Mouse (Mus musculus): ENCODE data around the gene Ccr4.

Ccr4 gene

DNA sequence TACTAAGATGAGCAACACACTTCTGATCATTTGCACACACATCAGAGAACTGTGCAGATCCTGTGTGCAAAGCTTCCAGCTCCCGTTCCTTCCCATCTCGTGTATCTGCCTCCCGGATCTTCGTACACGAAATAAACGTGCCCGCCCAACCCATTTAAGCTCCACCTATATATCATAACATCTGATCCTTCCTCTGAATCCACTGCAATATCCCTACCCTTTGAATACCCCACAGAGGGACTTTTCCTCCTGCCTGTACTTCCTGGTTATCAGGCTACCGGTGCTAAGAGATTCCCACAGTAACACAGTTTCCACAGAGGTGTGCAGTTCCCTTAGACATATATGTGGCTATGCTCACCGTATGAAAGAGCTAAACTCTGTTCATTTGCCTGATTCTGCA lies at the start of gene Ccr4:
Ccr4 (minus strand) TSS at position 101 of the 400 bp plus-strand sequence.
- DNase-seq, result no peak

DNA sequence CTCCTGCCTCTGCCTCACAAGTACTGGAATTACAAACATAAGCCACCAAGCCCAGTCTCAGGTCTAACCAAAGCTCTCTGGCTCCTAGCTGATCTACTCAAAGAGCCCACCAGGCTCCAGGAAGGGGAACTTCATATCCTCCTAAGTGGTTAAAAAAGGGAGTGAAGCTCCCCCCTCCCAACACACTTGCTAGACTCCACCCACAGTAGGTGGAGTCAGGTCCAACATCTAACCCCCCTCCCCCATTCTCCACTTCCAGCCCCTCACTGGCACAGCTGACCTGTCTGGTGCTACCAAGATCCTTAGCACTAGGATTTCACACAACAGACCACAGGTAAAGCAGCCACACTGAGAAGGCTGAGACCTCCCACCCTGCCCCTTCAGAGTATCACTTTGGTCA lies 49.1 kb upstream of the Ccr4 start:
- DNase-seq, result no peak

DNA sequence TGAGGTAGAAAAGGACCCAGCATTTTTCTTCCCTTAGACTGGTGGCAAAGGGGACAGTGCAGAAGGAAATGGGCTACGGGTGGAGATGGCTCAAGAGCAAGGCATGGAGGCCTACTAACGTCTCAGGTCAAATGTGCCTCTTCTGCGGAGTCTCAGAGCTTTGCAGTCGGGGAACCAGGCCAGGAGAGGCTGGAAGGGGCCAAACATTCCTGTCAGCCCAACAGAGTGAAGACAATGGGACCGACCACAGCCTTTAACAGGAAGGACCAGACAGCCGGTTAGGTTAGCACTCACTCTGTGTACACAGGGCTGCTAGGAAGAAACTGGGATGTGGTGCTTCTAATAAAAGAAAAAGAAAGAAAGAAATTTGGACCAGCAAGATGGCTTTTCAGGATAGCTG lies 45.3 kb upstream of the Ccr4 start:
- DNase-seq, result no peak

DNA sequence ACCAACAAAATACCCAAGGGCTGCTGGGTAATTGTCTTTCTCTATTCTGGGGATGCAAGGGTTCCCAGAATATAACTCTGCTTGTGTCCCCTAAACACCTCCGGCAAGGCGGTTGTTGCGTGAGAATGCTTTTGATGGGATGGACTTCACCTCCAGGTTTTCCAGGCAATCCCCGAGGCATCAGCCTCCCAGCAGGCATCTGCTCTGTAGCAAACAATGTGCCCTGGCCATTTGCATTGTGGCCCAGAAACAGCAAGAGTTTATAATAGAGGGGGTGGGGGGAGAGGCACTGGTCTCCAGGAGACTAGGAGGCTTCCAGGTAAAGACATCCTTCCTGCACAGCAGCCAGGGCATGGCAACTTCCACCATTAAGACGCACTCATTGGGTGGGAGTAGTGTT lies 44.4 kb upstream of the Ccr4 start:
- DNase-seq, result no peak

DNA sequence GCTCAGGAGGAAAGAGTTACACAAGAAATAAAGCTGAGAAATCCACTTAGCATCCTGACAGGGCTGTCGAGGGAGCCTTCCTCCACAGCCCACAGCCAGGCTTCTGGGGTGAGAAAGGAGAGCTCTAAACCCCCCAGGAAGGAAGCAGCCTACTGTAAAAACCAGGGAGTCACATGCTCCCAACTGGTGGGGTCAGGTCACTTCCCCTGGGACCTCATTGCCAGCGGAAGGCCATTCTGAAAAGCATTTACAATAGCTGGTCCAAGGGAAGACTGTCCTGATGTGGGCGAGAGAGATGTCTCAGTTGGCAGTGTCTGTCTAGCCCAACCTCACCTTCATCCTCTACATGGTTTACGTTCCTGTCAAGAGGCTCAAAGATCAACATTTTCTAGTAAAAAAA lies 43.8 kb upstream of the Ccr4 start:
- no peak for DNase-seq

DNA sequence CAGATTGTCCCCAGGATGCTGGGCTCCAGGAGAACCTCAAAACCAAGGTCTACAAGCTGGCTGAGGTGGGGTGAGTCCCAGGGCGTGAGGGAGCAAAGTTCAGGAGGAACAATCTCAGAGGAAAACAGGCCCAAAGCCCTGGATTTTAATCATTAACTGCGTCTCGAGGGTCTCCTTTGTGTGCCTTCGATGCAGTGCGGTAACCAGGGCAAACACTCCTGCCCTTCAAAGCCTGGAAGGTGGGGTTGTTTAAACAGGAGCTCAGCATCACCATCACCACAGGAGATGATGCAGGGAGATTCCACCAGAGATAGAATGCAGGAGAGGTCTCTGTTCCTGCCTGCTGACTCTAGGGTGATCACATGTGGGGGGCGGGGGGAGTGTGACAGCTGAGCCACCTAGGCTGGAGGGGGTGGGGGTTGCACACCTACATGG lies 42.9 kb upstream of the Ccr4 start:
- DNase-seq, result no peak

DNA sequence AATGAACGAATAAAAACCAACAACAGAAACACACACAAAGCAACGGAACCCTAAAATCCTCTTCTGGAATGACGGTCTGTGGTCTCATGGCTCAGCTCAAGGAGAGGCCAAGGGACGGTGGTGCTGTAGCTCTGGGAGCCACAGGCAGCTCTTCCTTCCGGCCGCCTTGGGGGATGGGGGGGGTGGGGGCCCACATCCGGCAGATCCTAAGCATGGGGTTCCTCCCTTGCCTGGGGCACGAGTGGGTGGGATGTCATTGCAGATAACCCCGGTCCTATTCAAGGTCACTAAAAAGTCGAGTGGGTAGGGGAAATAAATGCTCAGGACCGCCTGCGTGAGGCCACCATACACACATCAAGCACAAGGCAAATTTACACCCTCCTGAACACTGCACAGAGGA lies 42.0 kb upstream of the Ccr4 start:
- DNase-seq, result peak; percentile 47

DNA sequence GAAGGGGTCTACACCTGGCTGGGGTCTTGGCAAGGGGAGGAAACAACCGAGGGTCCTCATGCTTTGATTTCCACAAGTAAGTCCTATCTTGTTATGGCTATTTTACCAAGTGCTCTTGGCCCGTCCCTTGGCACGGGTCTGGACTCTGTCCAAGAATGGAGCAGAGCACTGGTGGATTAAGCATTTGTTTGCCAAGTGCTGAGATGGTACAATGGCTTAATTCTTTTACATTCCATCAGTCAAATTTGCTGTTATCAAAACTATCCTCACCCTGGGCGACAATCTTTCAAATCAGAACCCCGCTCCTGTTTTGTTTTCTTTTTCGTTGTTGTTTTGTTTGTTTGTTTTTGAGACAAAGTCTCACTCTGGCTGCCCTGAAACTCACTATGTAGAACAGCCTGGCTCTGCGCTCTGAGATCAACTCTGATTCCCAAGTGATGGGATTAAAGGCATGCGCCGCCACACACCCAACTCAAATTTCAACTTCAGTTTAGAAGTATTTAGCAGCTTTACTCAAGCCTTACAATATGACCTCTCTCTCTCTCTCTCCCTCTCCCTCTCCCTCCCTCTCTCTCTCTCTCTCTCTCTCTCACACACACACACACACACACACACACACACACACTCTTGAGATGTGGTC lies 40.2 kb upstream of the Ccr4 start:
- DNase-seq, result no peak

DNA sequence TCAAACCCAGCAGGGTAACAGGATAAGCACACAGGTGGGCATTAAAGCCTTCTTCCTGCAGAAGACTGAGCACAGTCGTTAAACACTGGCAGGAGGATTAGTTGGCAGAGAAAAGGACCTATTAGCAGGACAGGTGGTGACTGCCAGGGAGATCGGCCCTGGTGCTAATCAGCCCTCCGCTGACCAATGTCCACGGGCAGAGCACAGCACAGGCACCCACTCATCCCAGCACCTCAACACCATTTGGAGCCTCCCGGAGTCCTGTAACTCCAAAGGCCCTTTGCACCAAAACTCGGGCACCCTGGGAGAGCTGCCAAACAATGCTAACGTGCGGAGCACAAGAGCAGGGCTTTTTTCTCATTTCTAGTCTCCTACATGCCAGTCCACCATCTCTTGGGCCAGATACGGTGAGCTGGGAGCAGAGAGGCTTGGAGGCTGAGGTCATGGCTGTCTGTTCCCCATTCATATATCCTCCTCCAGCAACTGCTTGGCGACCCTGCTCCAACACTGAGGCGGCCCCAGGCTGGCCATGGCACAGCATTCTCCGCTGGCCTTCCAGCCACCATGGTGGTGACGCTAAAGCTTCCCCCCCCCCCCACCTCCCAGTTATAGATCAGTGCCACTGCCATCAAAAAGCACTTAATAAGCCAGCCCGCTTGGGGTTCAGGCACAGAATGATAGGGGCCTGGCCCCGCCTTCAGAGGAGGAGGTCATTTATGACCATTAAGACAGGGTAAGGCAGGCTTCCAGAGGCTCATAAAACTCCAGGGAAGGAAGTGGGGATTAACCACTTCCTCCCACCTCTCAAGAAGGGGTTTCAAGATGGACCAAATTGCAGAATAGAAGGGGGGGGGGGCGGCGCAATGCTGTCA lies 39.4 kb upstream of the Ccr4 start:
- no peak for DNase-seq

DNA sequence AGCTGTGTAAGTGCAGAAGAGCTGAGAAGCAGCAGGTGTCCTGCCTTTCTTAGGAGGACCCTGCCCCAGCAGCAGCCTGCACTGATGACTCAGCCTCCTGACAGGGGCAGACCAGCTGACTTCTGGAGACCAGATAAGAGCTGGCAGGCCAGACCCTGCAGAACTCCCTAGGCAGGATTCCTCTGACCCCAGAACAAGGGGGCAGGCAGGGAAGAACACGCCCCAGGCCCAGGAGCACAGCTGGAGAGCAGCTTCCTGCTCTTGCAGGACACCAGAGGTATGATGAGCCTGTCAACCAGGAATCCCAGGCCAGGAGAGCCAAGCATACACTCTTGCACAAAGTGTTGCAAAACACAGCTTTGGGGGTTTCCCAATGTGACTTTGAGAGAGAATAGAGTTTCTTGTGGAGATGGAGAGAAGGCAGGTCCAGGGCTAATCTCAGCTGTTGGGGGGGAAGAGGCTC lies 36.6 kb upstream of the Ccr4 start:
- no peak for DNase-seq

DNA sequence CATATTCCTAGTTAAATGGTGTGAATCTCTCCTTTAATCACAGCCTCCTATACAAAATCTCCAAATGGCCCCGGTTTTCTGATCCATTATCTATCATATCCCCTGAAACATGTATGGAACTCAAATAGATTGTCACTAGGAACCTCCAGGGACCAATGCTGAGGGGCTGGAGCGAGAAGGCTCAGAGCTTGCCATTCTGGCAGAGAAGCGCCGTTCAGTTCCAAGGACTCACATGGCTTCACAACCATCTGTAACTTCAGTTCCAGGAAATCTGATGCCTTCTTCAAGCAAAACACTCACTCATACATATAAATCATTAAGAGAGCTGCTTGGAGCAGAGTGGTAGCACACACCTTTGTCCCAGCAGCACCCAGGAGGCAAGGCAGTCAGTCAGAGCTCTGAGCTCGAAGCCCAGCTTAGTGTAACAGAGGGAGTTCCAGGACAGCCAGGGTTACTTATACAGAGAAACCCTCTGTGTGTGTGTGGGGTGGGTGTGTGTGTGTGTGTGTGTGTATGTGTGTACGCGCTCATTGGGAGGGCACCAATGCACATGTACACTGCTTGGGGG lies 34.4 kb upstream of the Ccr4 start:
- DNase-seq, result no peak

DNA sequence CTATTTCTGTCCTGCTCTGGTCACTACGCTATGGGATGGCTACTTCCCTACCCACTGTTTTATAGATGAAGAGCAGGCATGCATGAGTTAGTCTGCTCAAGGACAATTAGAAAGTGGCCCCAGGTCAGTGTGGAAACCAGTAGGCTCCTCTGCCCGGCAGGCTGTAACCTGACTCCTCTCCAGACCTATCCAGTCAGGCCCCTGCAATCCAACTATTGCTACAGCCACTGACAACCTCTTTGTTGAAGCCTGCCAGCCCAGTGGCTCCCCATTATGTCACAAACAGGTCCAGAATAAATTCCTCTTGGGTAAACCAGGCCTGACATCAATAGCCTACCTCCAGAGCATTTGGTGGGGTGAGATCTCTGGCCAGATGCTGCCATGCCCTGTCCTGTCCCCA lies 31.9 kb upstream of the Ccr4 start:
- DNase-seq, result no peak

DNA sequence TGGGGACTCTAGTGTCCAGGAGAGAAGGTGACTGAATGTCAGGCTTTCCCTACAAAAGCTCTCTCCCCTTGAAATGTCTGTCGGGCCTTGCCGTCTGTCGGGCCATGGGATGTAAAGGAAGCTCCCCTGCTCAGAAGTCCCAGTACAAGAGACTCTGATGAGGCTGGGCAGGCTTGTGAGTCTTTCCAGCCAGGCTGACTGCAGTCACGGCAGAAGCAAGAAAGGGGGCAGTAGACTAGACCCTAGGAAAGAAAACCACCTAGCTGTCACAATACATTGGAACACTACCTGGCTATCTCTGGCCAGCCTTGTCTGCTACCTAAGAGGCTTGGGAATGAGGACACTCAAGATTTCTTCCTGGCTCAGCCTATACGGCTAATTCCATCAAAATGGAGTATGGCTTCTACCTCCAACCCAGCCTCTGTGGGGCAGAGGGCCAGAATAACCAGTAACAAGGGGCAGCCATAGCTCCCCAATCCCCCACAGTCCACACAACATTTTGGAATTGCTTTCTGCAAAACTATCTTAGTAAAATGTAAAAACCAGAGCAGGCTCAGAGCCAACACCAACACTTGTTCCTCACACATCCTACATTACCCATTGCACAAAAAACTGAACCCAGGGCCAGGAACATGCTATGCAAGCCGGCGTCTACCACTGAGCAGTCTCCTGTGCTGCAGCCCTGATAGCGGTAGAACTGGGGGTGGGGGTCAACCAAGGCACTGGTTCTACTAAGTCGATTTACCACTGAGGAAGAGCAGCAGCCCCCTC lies 30.2 kb upstream of the Ccr4 start:
- DNase-seq, result no peak

DNA sequence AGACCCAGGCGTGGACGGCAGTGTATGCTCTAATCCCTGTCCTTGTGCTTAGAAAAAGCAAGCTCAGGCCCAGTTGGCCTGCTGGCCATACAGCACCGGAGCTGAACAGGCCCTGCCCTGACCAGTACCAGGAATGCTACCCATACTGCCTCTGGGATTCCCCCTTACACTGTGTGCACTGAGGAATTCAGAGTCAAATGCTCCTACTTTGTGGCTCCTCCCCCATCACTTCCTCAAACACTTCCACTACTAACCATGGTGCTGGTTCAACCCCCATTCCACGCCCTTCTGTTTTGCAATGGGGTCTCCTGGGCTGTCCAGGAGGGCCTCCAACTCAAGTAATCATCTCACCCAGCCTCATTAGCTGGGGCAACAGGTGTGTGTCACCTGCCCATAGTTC lies 29.1 kb upstream of the Ccr4 start:
- no peak for DNase-seq

DNA sequence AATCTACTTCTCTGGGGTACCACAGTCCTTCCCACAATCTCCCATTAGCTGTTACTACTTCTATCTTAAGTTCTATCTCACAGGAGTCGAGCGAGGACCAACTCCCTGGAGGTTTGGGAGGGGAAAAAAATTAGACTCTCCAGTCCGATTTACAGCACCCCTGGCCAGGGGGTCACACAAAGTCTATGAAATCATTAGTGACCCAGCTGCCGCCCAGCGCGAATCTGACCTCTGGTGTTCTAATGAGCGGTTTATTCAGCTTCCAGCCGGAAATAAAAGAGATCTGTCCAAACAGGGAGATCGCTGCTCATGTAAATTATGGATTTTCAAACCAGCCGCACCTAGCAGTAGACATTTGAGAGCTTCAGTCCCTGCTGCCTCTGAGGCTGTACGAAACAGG lies 26.6 kb upstream of the Ccr4 start:
- DNase-seq, result no peak

DNA sequence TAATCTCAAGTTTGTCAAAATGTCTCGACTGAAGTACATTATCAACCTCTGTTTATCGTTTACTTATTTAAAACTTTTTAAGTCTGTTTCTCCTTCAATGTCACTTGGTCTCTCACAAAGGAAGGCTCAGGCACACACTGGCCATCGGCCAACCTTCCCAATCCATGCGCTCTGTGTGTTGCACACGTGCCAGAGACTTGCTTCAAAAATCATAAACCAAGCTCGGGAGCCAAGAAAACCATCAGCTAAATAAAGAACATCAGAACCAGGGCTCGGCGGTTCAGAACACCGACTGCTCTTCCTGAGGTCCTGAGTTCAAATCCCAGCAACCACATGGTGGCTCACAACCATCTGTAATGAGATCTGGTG lies 23.9 kb upstream of the Ccr4 start:
- no peak for DNase-seq

DNA sequence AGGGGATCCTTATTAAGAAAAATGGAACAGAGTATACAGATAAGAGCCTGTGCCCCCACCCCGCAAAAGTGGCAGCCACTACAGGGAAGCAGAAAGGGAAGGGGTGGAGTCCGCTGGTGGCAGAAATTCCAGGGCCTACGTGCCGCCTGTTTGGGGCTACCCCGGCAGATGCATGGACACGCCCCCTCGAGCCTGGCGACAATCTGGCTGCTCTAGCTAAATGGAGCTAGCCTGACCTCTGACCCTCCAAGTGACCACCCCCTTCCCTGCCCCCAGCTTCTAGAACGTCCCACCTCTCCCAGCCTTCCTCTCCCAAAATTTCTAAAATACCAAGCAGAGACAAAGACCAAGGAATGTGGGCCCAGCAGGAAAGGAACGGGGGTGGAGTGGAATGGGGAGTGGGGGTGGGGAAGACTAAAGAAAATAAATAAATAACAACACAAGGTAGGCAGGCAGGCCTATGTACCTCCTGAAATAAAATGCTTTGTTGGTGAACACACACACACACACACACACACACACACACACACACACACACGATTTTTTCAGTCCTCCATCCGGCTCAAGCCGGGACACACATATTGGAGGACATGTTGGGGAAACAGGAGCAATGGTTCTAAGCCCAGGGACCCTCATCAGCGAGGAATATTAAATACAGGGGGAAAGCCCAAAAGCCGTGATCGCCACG lies 23.4 kb upstream of the Ccr4 start:
- no peak for DNase-seq

DNA sequence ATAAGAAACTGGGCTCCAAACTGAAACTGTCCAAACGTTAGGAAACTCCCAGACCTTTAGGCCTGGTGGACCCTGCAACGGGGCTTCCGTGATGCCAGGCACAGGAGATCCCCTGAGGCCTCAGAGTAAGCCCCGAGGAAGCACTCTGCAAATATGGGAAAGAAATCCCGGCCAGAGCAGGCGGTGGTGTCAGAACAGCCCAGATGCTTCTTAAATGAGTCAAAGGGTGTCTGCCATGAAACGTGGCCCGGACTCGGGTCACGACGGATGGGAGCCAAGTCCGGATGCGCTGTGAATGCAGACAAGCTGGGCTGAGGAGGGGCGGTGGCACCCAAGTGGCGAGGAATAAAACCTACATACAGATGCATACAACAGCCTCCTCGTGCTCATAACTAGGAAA lies 22.4 kb upstream of the Ccr4 start:
- peak; percentile 71 for DNase-seq

DNA sequence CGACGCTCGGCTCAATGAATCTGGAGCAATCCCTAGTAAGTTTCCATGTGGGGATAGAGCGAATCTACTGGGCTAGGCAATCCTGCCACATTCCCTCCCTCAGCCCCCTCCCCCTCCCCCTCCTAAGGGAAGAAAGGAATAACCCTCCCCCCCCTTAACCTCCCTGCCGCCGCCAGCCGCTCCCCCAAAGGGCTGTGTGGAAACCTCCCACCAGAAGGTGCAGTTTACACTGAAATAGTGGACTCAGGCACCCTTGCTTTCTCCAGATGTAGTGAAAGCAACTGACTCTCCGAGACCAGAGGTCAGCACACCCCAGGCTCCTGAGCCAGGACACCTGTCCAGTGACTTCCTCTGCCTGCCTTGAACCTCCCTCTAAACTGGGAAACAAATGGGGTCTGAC lies 21.9 kb upstream of the Ccr4 start:
- no peak for DNase-seq

DNA sequence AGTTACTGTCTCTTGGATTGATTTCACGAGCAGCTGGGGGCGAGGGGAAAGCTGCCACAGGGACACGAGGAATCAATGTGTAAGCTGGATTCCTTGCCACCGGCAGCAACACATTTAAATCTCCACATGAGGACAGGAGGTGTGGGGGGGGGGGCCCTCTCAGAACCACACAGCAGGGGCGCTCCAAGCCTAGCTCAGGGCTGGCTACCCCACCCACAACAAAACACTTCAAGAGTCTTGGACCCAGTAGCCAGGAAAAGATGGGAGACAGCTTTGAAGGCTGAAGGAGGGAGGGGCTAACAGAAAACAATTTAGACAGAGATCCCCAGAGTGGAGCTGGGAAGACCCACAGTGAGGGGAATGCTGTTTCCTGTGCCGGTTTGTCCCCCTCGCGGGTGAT lies 21.2 kb upstream of the Ccr4 start:
- no peak for DNase-seq

DNA sequence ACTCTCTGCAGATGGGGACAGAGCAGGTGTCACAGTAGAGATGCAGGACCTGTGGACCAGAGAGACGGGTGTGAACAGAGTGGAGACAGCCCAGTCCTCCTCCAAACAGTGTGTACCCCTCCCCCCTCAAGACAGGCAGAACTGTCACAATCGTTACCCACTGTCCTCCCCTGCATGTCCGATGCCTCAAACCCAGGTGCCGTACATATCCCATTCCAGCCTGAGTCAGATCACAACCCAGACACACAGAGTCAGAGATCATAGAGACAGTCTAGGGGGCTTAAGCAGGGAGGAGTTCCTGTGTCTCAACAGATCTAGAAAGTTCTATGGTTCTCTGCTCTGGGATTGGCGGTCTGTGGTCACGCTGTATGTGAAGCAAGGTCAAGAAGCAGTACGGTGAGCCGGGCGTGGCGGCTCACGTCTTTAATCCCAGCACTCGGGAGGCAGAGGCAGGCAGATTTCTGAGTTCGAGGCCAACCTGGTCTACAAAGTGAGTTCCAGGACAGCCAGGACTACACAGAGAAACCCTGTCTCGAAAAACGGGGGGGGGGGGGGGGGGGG lies 20.4 kb upstream of the Ccr4 start:
- DNase-seq, result no peak

DNA sequence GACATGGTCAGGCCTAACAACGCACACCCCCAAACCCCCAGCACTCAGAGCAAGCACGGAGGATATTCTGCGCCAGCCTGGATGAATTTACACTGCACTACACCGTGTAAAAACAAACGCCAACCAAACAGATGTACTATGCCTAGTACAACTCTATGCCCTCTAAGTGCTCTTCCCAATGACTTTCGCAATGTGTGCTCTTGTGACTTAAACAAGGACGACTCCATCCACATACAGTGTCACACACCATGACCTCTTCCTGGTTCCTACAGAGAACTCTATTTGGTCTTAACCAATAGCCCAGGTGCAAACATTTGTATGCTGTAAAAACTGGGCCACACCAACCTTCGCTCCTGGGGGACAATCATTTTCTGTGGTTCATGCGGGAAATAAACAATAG lies 17.8 kb upstream of the Ccr4 start:
- DNase-seq, result no peak

DNA sequence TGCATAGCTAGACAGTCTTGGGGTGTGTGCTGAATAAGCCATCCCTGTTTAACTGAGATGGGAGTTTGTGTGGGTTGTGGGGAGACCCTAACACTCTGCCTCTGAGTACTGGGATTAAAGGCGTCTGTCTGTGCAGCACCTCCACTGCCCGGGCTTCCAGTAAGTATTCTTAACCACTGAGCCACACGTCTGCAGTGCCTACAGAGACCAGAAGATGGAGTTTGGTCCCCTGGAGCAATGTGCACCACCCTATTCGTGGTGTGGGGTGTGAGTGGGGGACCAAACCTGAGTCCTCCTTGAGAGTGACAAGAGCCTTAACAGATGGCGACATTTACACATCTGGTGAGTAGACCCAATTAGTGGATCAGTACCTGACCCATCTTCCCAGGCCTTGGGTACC lies 17.3 kb upstream of the Ccr4 start:
- DNase-seq, result peak; percentile 35

Data from thymus, postnatal 25 days (tissue).